Mouse (Mus musculus) pancreas, adult 10 weeks (tissue): ENCODE results near the gene Tspan2. TPM values are rescaled to one million over a fixed set of nuclear protein-coding genes. Genes with fewer than 3 reads are reported as not detected.

Experiments
- polyA plus RNA-seq: library from polyadenylated mRNA; stranded (reverse); fragments of 350-450 nt; fragmentation: Illumina TruSeq; extraction: RNeasy Lipid Tissue Mini Kit (QIAGEN cat#74804); gene quantifications from one replicate; pipeline ENCODE4 v1.2.3, GENCODE M21; 2015; ENCODE audit warnings: low read depth, low replicate concordance; ENCODE audit not compliant: insufficient read depth

The Tspan2 gene
- polyA plus RNA-seq: 3.0 TPM

GRCm38 (mm10) chr3:102734313-102735030 lies at the start of gene Tspan2:
TSS of gene Tspan2 (plus strand) at chr3:102734529.

DNA sequence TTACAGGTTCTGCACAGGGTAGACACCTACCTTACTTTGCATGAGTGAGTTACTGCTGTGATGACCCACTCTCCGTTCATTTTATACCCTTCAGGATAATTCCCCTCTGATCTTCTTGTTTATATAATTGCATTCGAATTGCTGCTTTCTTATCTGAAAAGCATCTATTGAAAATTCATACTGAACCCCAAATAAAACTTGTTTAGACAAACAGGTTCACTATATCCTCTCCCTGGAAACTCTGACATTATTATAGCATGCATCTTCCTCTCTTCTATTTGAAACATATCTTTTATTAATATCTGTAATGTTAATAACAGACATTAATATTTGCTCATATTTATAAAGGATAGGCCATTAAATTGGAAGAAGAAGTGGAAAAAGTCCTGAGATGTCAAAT lies 48.3 kb downstream of the Tspan2 start, which contains the start of gene Tshb:
TSS of gene Tshb (minus strand) at position 101 of the 400 bp plus-strand sequence.

Other genes with a start within 250 kb of the Tspan2 start
- not detected for gene Tshb, start 48.2 kb downstream of the Tspan2 start, polyA plus RNA-seq
- gene Sycp1, start 201.6 kb downstream of the Tspan2 start, polyA plus RNA-seq: not detected
- gene Nr1h5, start 229.6 kb downstream of the Tspan2 start, polyA plus RNA-seq: not detected